Mouse (Mus musculus): ENCODE data around the gene Lyzl4.

- no peak for TF ChIP-seq EP300 (IDR thresholded peaks at IDR 0.05)
- no peak for TF ChIP-seq CTCF (IDR thresholded peaks at IDR 0.05)
These were observed 100.4 kb downstream of the Lyzl4 start for GRCm38 (mm10) chr9:121541530-121541929.

Data from lung, postnatal 0 days (tissue).